Mouse (Mus musculus): ENCODE results near the gene Numb.

Numb gene

DNA sequence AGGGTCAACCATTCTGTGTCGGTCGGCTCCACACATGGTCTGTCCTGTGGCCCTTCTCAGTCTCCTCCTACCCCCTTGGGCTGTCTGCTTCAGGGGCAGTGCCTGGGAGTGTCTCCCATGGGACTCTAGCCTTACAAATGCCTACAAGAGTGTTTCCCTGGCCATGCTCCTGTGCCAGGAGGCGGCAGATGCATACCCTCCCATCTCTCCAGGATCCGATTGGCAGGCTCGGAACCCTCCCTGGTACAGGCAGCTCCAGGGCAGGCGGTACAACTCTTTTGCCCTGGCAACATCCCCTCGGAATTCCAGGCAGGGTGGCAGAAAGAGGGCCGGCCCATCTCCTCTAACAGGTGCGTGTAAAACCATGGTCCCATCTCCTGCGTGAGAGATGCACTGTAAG, 139.1 kb downstream of the Numb start:
- DNase-seq (ENCODE audit: low read depth, low spot score) = no peak

GRCm38 (mm10) chr12:83781640-83782278, 140.0 kb downstream of the Numb start:
- DNase-seq (ENCODE audit: low read depth, low spot score) = no peak

DNA sequence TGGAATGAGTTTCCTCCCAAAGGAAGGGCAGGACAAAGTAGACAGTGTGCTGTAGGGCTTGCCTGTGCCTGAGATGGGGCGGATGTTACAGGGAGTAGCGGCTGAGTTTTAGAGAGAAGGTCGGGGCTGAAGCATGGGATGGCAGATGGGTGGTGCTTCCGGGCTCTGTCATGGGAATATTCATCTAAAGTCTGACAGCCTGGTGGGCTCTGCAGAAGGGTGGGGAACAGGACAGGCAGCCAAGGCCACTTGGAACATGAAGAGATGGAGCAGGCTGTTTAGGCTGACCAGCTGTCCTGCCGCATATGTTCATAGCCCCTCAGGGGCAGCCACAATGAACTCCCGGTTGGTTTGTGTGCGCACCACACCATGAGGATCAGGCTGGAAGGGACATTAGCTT, 140.5 kb downstream of the Numb start:
- DNase-seq (ENCODE audit: low read depth, low spot score) = no peak

DNA sequence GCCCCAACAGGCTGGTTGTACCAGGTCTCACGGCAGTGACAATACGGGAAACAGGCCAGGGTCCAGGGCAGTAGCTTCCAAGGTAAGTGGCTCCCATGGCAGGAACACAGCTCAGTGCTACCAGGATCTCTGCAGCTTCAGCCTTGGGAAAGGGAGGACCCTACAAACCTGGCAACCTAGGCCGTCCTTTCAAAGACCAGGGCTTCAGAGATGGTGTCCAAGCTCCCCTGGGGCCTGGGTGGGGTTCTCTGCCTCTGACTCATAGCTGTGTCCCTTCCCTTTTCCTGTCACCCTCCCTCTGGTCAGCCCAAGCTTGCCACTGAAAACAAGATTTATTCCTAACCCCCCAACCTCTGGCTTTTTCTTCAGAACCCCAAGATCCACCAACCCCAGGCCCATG, 141.6 kb downstream of the Numb start:
- no peak for DNase-seq (ENCODE audit: low read depth, low spot score)

DNA sequence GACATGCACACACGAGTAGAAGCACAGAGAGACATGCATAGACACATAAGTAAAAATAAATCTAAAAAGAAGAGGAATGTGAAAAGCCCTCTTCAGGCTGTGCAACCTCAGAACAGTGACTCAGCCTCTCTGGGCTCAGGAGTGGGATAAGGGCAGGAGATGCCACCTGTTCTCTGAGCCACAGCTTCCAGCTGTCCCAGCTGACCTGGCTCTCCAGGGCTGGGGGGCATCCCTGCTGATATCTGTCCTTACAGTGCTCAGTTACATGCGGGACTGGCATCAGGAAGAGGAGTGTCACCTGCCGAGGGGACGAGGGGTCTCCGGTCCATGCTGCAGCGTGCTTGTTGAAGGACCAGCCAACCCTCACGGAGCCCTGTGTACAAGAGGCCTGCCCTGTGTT, 145.0 kb downstream of the Numb start:
- no peak for DNase-seq (ENCODE audit: low read depth, low spot score)

DNA sequence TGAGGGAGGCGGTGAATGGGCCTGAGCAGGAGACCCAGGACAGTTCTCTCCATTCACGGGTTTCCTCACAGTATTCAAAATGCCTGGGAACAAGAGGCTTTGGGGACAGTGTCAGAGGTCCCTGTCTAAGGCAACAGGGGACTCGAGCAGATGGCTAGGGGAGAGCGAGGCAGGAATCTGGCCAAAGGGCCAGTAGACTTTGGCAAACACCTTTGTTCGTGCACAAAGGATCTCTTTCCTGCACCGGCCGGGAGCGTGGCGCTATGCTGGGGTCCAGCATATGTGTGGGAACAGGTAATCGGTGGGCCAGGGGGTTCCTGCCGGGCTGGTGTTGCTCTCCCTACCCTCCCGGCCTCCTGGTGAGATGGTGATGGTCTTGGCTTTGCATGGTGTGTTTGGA, 146.1 kb downstream of the Numb start:
- DNase-seq (ENCODE audit: low read depth, low spot score) = no peak

DNA sequence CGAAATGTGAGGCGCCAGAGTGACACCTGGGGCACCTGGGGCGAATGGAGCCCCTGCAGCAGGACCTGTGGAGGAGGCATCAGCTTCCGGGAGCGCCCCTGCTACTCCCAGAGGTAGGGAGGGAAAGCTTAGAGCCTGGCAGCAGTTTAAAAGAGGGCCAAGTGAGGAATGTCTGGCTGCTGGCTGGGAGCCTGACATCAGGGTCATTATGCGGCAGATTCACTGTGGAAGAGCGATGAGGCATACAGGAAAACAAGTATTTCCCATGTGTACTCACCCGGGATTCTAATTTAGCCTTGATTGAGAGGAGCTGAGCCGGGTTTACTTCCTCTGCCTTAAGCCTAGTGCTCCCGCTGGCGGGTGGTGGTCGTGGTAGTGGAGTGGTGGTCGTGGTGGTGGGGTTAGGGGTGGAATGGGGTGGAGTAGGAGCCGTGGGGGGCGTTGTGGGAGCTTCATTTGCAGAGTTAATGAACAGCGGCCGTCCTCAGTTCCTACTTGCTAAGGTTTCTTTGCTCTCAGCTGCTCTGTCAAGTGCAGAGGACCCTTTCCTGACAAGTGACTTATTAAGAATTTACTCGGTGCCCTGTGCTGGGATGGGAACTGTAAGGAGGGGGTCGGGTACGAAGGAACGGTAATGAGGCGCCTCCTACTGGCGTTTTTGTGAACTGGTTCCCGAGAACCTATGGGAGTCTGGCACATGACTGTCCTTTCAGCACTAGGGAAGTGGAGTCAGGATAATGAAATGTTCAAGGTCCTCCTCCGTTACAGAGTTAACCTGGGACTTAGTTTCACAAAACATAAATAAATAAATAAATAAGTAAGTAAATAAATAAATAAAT, 151.1 kb downstream of the Numb start:
- peak; percentile 57 for DNase-seq (ENCODE audit: low read depth, low spot score)

DNA sequence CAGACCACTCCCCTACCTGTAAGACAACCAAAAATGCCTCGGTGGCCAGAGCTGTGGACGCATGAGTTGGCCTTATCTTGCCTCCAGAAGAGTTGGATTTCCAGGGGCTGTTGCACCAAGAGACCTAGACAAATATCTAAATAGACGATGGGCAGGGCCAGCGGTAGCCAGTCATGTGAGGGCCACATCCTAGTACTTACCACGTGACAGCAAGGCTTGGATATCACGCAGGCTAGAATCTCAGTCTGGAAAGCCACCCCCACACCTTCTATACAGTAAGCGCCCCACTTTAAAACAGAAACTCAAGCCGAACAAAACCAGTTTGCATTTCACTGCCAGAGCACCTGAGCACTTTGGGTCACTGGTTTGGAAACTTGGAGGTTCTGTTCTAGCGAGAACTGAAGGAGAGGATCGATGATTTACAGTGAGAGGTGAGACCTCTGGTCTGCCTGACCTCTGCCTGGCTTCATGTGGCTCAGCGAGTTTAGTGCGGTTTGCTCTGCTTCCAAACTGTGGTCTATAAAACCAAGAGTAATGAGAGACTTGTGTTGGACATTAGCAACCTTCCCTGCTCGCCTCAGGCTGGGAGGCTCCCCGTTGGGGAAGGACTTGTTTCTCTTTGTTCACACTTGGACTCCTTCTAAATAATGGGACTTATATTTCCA, 153.4 kb downstream of the Numb start:
- no peak for DNase-seq (ENCODE audit: low read depth, low spot score)

DNA sequence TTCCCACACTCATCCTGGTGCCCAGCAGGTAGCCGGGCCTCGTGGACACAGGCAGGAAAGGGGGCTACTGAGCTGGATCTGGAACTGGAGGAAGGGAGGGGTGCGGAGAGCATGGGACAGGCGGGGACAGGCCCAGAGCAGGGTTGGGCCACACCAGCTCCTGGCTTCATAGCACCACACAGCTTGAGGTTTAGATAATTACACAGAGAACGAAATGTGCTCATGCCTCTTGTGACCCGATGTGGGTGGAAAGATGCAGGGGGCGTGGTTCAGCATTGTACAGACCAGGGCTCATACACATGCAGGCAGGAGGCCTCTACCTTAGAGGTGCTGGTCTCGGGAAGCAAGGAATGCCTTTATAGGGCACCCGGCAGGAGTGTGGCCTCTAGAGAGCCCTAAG, 153.9 kb downstream of the Numb start:
- no peak for DNase-seq (ENCODE audit: low read depth, low spot score)

DNA sequence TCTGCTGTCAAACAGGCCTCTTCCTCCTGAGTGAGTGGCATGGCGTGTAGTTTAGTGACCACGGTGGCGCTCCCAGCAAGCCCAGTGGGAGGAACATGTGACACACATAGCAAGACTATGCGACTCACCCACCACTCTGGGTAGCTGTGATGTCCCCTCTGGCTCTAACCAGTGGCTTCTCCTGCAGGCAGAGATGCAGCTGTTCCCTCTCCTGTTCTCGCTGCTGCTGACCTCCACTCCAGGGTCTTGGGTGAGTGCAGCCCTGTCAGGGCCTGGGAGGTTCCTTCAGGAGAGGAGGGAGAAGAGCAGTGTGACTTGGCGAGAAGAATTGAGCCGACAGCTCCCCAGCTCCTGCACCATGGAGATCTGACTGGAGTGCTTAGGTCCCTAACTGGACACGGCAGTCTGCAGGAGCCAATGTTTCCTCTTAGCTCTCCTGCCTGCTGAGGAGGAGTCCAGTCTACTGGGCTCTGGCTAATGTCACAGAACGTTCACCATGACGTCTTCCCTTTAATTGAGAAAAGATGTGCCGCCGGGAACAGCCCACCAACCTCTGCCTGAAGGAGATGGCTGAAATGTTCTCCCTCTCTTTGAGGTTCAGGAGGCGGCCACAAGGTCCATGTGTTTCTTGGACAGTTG, 155.7 kb downstream of the Numb start:
- DNase-seq (ENCODE audit: low read depth, low spot score) = no peak

GRCm38 (mm10) chr12:83764519-83764918, 157.2 kb downstream of the Numb start:
- DNase-seq (ENCODE audit: low read depth, low spot score) = no peak

DNA sequence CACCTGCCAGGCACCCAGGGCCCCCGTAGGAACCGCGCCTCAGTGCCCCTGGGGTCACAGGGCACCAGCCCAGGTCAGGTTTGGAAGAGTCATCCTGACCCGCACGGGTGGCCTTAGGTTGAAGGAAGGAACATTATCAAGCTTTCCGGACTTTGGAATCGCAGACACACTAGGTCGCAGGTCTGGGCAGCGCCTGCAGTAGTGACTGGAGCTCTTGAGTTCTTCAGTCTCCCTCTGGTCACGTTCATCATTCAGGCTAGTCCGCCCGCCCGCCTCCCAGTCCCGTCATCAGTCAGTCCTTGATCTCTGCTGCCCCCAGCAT, 157.7 kb downstream of the Numb start:
- DNase-seq (ENCODE audit: low read depth, low spot score) = no peak

DNA sequence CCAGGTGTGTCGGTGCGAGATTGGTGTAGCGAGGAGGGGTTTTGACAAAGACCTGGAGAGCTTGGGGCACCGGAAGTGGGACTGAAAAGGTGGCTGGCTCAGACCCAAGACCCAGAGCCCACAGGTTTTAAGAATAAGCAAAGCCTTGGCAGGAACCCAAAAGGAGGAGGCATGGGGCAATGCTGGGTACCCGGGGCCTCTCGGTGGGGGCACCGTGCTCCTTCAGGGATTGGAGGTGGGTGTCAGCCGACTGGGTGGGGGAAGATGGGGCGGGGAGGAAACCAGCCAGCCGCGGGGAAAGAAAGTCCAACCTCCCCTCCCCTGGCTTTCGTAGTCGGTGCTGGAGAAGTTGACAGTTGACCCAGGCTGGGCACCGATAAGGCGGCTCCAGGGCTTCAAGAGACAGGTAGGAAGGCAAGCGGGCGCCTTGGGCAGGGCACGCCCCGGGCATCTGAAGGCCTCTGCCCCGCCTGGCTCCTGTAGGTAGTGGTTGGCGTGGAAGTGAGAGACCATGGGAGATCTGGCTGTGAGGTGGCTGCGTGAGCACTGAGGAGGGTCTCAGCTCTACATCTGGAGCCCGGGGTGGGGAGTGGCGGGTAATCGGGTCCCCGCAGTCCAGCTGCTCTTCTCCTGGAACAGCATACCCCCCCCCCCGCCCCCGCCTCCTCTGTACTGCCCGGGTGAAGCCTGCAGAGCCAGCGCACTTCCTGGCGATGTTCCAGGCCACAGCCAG, 158.3 kb downstream of the Numb start, which contains the start of gene Papln:
Gene Papln (plus strand): TSS at position 324 of the 733 bp plus-strand sequence.
- no peak for DNase-seq (ENCODE audit: low read depth, low spot score)

DNA sequence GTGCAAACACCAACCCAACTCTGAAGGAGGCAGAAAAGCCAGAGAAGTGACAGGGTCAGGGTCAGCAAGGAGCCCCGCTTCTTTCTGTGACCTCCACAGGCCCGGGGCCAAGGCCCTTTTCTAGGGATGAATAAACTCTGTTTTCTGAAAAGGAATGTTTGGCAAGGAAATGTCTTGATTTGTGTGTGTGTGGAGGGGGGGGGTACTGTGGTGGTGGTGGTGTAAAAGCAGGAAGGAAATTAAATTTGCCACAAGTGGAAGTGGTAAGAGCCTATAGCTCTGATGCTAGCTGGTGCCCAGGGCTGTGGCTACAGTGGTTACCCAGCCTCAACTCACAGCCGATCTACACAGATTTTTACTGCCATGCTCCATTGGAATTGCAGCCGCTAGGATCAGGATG, 159.0 kb downstream of the Numb start:
- no peak for DNase-seq (ENCODE audit: low read depth, low spot score)

DNA sequence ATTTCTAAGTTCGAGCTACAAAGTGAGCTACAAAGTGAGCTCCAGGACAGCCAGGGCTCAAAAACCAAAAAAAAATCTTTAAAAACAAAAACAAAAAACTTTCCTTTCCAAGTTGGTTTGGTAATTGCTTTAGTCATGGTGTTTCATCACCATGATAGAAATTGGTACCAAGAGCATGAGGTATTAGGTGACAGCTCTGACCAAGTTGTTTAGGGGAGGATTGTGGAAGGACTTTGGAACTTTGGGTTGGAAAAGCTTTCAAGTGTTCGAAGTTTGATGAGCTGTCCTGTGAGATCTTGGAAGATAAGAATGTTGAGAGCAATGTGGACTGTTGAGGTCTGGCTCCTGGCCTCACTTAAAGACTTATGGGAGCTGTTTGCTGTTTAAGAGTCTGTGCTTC, 161.5 kb downstream of the Numb start:
- DNase-seq (ENCODE audit: low read depth, low spot score) = no peak

GRCm38 (mm10) chr12:83758735-83759134, 163.0 kb downstream of the Numb start:
- DNase-seq (ENCODE audit: low read depth, low spot score) = no peak

- no peak for DNase-seq (ENCODE audit: low read depth, low spot score)
Observed at GRCm38 (mm10) chr12:83752495-83752894, 169.2 kb downstream of the Numb start.

- no peak for DNase-seq (ENCODE audit: low read depth, low spot score)
Observed at GRCm38 (mm10) chr12:83749186-83749585, 172.5 kb downstream of the Numb start.

All from embryo, embryonic 11.5 days (tissue).